Mouse (Mus musculus): ENCODE data around the gene Dlg5.

Dlg5 gene

GRCm38 (mm10) chr14:24125069-24125468 is 120.7 kb downstream of the Dlg5 start:
- DNase-seq (ENCODE audit: low read depth, low spot score): no peak

- no peak for DNase-seq (ENCODE audit: low read depth, low spot score)
Measured at GRCm38 (mm10) chr14:24124171-24124570, 121.5 kb downstream of the Dlg5 start.

GRCm38 (mm10) chr14:24106734-24107133 is 139.0 kb downstream of the Dlg5 start:
- no peak for DNase-seq (ENCODE audit: low read depth, low spot score)

GRCm38 (mm10) chr14:24098828-24099227 is 146.9 kb downstream of the Dlg5 start:
- DNase-seq (ENCODE audit: low read depth, low spot score): no peak

GRCm38 (mm10) chr14:24094656-24095055 is 151.1 kb downstream of the Dlg5 start:
- no peak for DNase-seq (ENCODE audit: low read depth, low spot score)

- no peak for DNase-seq (ENCODE audit: low read depth, low spot score)
Measured at GRCm38 (mm10) chr14:24093221-24093620, 152.5 kb downstream of the Dlg5 start.

- no peak for DNase-seq (ENCODE audit: low read depth, low spot score)
Measured at GRCm38 (mm10) chr14:24092391-24092790, 153.3 kb downstream of the Dlg5 start.

- no peak for DNase-seq (ENCODE audit: low read depth, low spot score)
Measured at GRCm38 (mm10) chr14:24090790-24091189, 154.9 kb downstream of the Dlg5 start.

- no peak for DNase-seq (ENCODE audit: low read depth, low spot score)
Measured at GRCm38 (mm10) chr14:24089181-24089580, 156.5 kb downstream of the Dlg5 start.

GRCm38 (mm10) chr14:24087430-24087829 is 158.3 kb downstream of the Dlg5 start:
- DNase-seq (ENCODE audit: low read depth, low spot score): no peak

GRCm38 (mm10) chr14:24086481-24086880 is 159.2 kb downstream of the Dlg5 start:
- DNase-seq (ENCODE audit: low read depth, low spot score): no peak

Data from skeletal muscle tissue, adult 2 months (tissue).